Mouse (Mus musculus) hindbrain, embryonic 14.5 days (tissue): Measurements from ENCODE around the gene Rcn2. TPM values are rescaled to one million over a fixed set of nuclear protein-coding genes. Genes with fewer than 3 reads are reported as not detected.
"Not testable (repeated sequence)": the region's sequence is repeated elsewhere in the genome, so short reads cannot be mapped to it uniquely, and the experiment has no call there.

ENCODE experiments used
- ATAC-seq: fragments of 200-750 bp; cut with Nextera tagmentation; 2 replicates; pipeline ENCODE4 v1.8.0; 2017; ENCODE audit warnings: moderate number of reproducible peaks, mild to moderate bottlenecking, moderate TSS enrichment, moderate library complexity; ENCODE audit not compliant: low FRiP score
- DNase-seq: peaks from one replicate; pipeline ENCODE4 v3.0.0-alpha.2; 2015; ENCODE audit warnings: low spot score
- H3K27ac ChIP-seq: fragments of 300-500 bp; sonication (generic); 2 replicates; pipeline ENCODE4 v1.5.1; 2014; ENCODE audit warnings: mild to moderate bottlenecking, moderate library complexity
- H3K27me3 ChIP-seq: fragments of 300-500 bp; sonication (generic); 2 replicates; pipeline ENCODE4 v1.6.1; 2014; ENCODE audit warnings: mild to moderate bottlenecking, low read length, mixed read lengths; ENCODE audit not compliant: control insufficient read depth, insufficient read depth
- H3K36me3 ChIP-seq: fragments of 300-500 bp; sonication (generic); replicated peaks from 2 replicates; pipeline ENCODE4 v1.6.1; 2014; ENCODE audit not compliant: control insufficient read depth, insufficient read depth
- H3K4me1 ChIP-seq: fragments of 300-500 bp; sonication (generic); replicated peaks from 2 replicates; pipeline ENCODE4 v1.6.1; 2014; ENCODE audit warnings: antibody characterized with exemption, low read length, mixed read lengths; ENCODE audit not compliant: control insufficient read depth, insufficient read depth
- H3K4me2 ChIP-seq: fragments of 300-500 bp; sonication (generic); replicated peaks from 2 replicates; pipeline ENCODE4 v1.6.1; 2014; ENCODE audit warnings: mild to moderate bottlenecking, moderate library complexity
- H3K4me3 ChIP-seq: fragments of 300-500 bp; sonication (generic); replicated peaks from 2 replicates; pipeline ENCODE4 v1.5.1; 2014; ENCODE audit warnings: mild to moderate bottlenecking, low read length
- H3K9ac ChIP-seq: fragments of 300-500 bp; sonication (generic); 2 replicates; pipeline ENCODE4 v1.6.1; 2014
- H3K9me3 ChIP-seq: fragments of 300-500 bp; sonication (generic); 2 replicates; pipeline ENCODE4 v1.6.1; 2016; ENCODE audit warnings: low read length; ENCODE audit not compliant: control insufficient read depth
- WGBS: fragments of 180-500 bp; shearing (Covaris S2); extraction: QIAGEN DNeasy Blood & Tissue Kit; methylation state at CpG from one replicate; pipeline ENCODE4 v1.1.7; 2014; 5-methylcytosine and 5-hydroxymethylcytosine counted together
- polyA plus RNA-seq: library from polyadenylated mRNA; unstranded; fragments of >200 nt; fragmentation: Nextera tagmentation; extraction: Ambion mirVana; gene quantifications from 2 replicates; pipeline ENCODE4 v1.2.1, GENCODE M21; 2014

The Rcn2 gene
- 265 and 297 TPM in 2 replicates for polyA plus RNA-seq

DNA sequence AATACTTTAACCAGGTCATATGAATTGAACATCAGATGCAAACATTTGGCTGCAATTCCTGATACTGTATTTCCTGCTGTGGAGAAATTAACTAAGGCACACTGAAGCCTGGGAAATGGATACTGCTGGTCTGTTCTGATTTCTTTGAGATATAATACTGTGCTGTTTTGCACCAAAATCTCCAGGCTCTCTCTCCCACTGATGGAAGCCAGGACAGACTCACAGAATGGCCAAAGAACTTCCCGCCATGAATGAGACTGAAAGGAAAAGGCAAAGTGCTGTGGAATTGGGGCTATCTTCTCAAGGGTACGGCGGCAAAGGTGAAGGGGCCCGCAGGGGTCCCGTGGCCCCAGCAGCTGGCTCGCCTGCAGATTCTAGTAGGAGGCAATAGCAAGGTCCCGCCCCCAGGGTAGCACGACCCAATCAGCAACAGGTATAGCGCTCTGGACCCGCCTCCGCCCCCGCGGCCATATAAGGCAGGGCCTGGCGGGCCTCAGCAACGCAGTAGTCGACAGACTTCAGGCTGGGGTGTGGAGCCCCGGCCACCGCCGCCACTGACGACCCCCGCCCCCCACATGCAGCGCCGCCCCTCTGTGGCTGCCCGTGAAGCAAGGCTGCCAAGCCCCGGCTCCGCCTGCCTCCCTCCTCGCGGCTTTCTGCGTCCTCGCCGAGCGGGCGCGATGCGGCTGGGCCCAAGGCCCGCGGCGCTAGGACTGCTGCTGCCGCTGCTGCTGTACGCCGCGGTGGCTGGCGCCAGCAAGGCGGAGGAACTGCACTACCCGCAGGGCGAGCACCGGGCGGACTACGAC lies at the start of gene Rcn2:
Gene Rcn2 (plus strand): TSS at position 474 of the 809 bp plus-strand sequence.
- ATAC-seq: peak; percentile 100
- under 1% methylated on average over 46 of the region's 49 CpGs for WGBS

DNA sequence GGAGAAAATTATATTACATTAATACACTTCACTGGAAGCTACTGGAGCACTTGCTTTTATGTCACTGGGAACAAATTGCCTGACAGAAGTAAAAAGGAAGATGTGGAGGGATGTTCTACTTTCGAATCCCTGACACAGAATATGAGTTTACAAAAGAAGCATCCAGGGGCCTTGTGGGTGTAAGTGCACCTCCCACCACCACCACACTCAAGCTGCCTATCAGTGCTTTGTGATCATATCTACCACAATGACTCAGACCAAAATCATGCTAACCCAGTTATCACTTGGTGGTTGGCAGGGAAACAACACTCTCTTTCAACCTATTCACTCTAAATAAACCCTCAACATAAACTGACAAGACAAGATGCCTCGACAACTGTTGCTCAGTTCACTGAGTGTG lies 37.0 kb upstream of the Rcn2 start:
- H3K4me2 ChIP-seq, H3K9me3 ChIP-seq, ATAC-seq, H3K36me3 ChIP-seq, H3K4me3 ChIP-seq, H3K9ac ChIP-seq, H3K27me3 ChIP-seq, H3K27ac ChIP-seq, DNase-seq, H3K4me1 ChIP-seq: not testable (repeated sequence)
- WGBS: no CpG with 5 or more reads among the region's 2 CpGs

More for the DNA sequence above, at the start of gene Rcn2:
- Histone ChIP-seq H3K9me3 (no peaks in the 10 kb centered on the region), H3K4me2 (peak within 1 kb of the TSS; percentile 93), H3K9ac (peak within 1 kb of the TSS; percentile 88), H3K4me1 (peaks cover 20% of the 10 kb centered on the region), H3K27ac (peak within 1 kb of the TSS; percentile 97), H3K36me3 (peaks cover 25% of the 10 kb centered on the region), H3K27me3 (no peaks in the 10 kb centered on the region), H3K4me3 (peak within 1 kb of the TSS; percentile 74)
- peak; percentile 92 for DNase-seq

DNA sequence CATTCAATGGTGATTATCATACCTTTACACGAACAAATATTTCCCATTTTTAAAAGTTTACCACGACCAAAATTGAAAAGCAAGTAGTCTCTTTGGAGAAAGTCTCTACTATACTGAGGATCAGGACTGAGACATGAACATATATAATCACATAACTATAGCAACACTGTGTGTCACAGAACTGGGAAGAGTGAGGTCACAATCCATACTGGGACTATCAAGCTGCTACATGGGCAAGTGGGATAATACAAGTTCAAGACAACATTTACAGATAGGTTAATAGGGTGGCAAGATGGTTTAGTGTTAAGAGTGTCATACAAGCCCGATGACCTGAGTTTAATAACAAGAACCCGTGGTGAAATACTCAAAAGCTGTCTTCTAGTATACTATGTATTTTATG lies 31.2 kb upstream of the Rcn2 start, which contains the start of gene 4930563M21Rik:
Gene 4930563M21Rik (minus strand): TSS at position 101 of the 400 bp plus-strand sequence.
- WGBS: 80% methylated on average over 4 of the region's 4 CpGs
- DNase-seq: no peak
- no peaks in the 10 kb centered on the region for H3K27me3 ChIP-seq
- no peaks in the 10 kb centered on the region for H3K9me3 ChIP-seq
- no peak for ATAC-seq
- no peak within 1 kb of the TSS for H3K27ac ChIP-seq
- H3K4me3 ChIP-seq: no peak within 1 kb of the TSS
- no peaks in the 10 kb centered on the region for H3K4me1 ChIP-seq
- no peaks in the 10 kb centered on the region for H3K36me3 ChIP-seq
- no peak within 1 kb of the TSS for H3K4me2 ChIP-seq
- H3K9ac ChIP-seq: no peak within 1 kb of the TSS

DNA sequence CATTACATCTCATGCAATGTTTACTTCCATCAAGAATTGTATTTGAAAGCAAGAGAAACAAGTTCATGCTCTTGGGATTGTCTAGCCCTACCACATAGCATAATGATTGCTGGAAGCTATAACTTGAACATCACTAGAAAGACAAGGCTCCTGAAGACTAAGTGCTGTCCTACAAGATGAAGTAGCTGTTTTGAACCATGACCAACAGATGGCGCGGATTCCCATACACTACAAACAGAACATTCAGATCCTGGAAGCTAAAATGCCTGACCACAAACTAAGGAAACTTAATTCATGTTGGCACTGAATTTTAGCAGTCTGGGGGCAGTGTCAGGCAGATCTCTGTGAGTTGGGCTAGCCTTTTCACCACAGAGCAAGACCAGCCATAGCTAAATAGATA lies 16.9 kb upstream of the Rcn2 start:
- Histone ChIP-seq H3K27ac (no peak overlapping the region), H3K27me3 (no peaks in the 10 kb centered on the region), H3K4me1 (no peaks in the 10 kb centered on the region), H3K4me2 (no peak overlapping the region), H3K4me3 (no peak overlapping the region), H3K36me3 (no peaks in the 10 kb centered on the region), H3K9me3 (no peaks in the 10 kb centered on the region), H3K9ac (no peak overlapping the region)
- no peak for ATAC-seq
- 73% methylated on average over 2 of the region's 2 CpGs for WGBS
- no peak for DNase-seq

DNA sequence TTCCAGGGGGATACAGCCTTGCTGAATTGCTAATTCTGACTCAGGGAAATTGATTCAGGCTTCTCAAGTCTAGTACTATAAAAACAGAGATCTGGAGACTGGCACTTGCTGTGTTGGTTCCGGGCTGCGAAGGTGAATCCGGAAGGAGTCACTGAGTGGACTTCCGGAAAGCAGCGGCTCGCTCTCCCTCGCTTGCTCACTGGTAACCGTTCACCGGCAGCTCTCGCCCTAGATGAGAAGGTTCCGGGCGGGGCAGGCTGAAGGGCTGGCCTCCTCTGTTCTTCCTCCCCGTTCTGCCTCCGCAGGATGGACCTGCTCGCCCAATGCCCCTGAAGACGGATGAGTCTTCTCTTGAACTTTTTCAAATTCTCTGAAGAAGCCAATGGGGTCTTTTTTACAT lies 14.4 kb upstream of the Rcn2 start:
- H3K27ac ChIP-seq: no peak overlapping the region
- no peaks in the 10 kb centered on the region for H3K9me3 ChIP-seq
- no peak overlapping the region for H3K9ac ChIP-seq
- no peaks in the 10 kb centered on the region for H3K27me3 ChIP-seq
- no peaks in the 10 kb centered on the region for H3K4me1 ChIP-seq
- 86% methylated on average over 16 of the region's 16 CpGs for WGBS
- H3K36me3 ChIP-seq: no peaks in the 10 kb centered on the region
- no peak for DNase-seq
- H3K4me3 ChIP-seq: no peak overlapping the region
- H3K4me2 ChIP-seq: no peak overlapping the region
- ATAC-seq: no peak

DNA sequence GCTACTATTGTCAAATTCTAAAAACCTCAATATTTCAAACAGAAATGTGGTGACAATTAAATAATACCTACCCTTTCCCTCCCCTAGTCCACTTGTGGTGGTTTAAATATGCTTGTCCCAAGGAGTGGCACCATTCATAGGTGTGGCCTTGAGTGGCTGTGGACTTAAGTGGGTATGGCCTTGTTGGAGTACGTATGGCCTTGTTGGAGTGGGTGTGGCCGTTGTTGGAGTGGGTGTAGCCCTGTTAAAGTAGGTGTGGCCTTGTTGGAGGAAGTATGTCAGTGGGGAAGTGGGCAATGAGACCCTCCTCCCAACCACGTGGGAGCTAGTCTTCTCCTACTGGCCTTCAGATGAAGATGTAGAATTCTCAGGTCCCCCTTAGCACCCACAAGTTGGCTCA lies 9.4 kb upstream of the Rcn2 start:
- ATAC-seq: no peak
- no peak overlapping the region for H3K9ac ChIP-seq
- H3K27me3 ChIP-seq: no peaks in the 10 kb centered on the region
- no peak overlapping the region for H3K27ac ChIP-seq
- H3K9me3 ChIP-seq: no peaks in the 10 kb centered on the region
- no peak overlapping the region for H3K4me2 ChIP-seq
- H3K4me1 ChIP-seq: no peaks in the 10 kb centered on the region
- H3K36me3 ChIP-seq: no peaks in the 10 kb centered on the region
- WGBS: 69% methylated on average over 3 of the region's 3 CpGs
- no peak for DNase-seq
- H3K4me3 ChIP-seq: no peak overlapping the region

DNA sequence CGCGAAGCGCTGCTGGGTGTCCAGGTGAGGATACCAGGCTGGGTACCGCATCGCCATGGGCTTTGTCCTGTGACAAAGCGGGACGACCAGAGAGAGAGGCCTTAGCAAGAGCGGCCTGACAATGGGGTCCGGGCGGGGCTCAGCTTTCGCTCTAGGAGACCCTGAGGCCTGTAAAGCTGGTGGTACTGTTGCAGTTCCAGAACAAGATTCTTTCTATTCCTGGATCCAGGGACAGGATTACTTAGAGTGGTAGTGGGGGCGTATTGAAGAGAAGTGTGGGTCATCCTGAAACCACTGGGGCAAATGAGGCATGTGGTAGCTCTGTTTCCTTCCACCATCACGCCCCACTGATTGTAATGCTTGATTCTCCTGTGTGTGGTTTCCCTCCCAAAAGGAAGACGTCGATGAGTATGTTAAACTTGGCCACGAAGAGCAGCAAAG lies 556 bp downstream of the Rcn2 start:
- ATAC-seq: peak; percentile 83
- Histone ChIP-seq H3K4me1 (peaks cover 20% of the 10 kb centered on the region), H3K4me3 (peak overlapping the region; percentile 74), H3K9ac (peak overlapping the region; percentile 88), H3K27me3 (no peaks in the 10 kb centered on the region), H3K4me2 (peak overlapping the region; percentile 93), H3K27ac (peak overlapping the region; percentile 97), H3K36me3 (peaks cover 30% of the 10 kb centered on the region), H3K9me3 (no peaks in the 10 kb centered on the region)
- DNase-seq: peak; percentile 55
- under 1% methylated on average over 16 of the region's 16 CpGs for WGBS

DNA sequence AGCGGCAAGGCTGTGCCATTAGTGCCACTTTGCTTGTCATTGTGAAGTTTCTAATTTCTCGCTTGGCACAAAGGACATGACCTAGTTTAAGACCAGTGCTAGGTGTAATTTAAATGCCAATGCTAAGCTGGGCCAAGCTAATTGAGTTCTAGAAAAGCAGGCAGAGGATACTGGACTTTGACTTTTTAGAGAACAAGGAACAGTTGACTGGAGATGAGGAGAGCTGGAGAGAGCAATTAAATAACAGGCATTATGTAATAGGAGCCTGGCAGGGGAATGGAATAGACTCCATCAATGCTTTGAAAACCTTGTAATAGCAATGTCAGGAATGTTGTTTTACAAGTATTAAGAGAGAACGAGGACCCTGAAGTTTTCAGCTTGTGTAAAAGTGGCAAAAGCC lies 12.2 kb downstream of the Rcn2 start:
- no peak overlapping the region for H3K27ac ChIP-seq
- no peak overlapping the region for H3K9ac ChIP-seq
- H3K36me3 ChIP-seq: peaks cover 73% of the 10 kb centered on the region
- 79% methylated on average over 3 of the region's 3 CpGs for WGBS
- no peak overlapping the region for H3K4me3 ChIP-seq
- DNase-seq (no peak), ATAC-seq (no peak)
- no peaks in the 10 kb centered on the region for H3K27me3 ChIP-seq
- no peaks in the 10 kb centered on the region for H3K9me3 ChIP-seq
- no peaks in the 10 kb centered on the region for H3K4me1 ChIP-seq
- no peak overlapping the region for H3K4me2 ChIP-seq

DNA sequence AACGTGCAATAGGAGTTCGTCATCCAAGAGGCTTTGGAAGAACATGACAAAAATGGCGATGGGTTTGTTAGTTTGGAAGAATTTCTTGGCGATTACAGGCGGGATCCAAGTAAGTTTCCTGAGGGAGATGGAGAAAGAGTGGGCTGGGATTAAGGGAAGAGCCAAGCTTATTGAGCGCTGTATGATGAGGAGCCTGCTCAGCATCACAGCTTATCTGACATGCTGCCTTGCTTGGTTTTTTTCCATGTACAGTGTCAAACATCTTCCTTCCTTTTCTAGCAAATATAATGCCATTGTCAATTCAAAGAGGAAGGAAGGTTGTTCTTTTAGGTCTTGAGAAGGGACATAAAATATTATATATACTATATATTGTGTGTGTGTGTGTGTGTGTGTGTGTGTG lies 14.5 kb downstream of the Rcn2 start:
- ATAC-seq (no peak), DNase-seq (no peak)
- no peak overlapping the region for H3K4me2 ChIP-seq
- H3K27me3 ChIP-seq: no peaks in the 10 kb centered on the region
- 95% methylated on average over 6 of the region's 6 CpGs for WGBS
- H3K9ac ChIP-seq: no peak overlapping the region
- H3K4me1 ChIP-seq: no peaks in the 10 kb centered on the region
- no peaks in the 10 kb centered on the region for H3K9me3 ChIP-seq
- H3K27ac ChIP-seq: no peak overlapping the region
- H3K4me3 ChIP-seq: no peak overlapping the region
- H3K36me3 ChIP-seq: peaks cover 85% of the 10 kb centered on the region
